Mouse (Mus musculus) C2C12 (cell line): ENCODE data around the gene Klhdc10.

ENCODE experiments used
- CEBPB ChIP-seq: IDR thresholded peaks from one replicate; pipeline ENCODE4 v1.6.1; 2011; ENCODE audit warnings: low read depth, mild to moderate bottlenecking, control low read depth, moderate library complexity
- CTCF ChIP-seq: IDR thresholded peaks from one replicate; pipeline ENCODE4 v1.5.1; 2011; ENCODE audit not compliant: control insufficient read depth, insufficient read depth, insufficient read length
- MAX ChIP-seq: IDR thresholded peaks from one replicate; pipeline ENCODE4 v1.6.1; 2011; ENCODE audit warnings: mild to moderate bottlenecking, control low read depth
- MYOD1 ChIP-seq: IDR thresholded peaks from one replicate; pipeline ENCODE4 v1.6.1; 2011; ENCODE audit warnings: low read depth; ENCODE audit not compliant: control insufficient read depth, insufficient read length
- MYOG ChIP-seq: IDR thresholded peaks from one replicate; pipeline ENCODE4 v1.6.1; 2011; ENCODE audit not compliant: control insufficient read depth, insufficient read length; ENCODE audit errors: extremely low read depth
- USF1 ChIP-seq: IDR thresholded peaks from one replicate; pipeline ENCODE4 v1.6.1; 2011; ENCODE audit warnings: low read depth, mild to moderate bottlenecking, control low read depth, moderate library complexity

DNA sequence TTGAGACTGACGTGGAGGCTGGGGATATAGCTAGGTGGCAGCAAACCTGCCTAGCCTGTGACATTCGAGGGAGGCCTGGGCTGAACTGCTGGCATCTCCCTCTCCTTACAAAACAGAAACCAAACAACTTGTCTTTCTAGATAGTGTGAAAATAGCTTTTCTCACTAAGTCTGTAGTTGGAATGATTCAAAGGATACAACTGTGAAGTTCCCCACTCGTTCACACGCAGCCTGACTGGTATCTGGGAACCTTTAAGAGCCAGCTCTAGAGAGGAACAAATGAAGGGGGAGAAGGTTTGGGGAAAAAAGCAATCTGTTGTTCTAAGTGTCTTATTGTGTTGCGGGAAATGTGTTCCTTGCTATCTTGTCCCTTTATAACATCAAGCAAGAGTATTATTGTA, 57.0 kb downstream of the Klhdc10 start:
- no peak for TF ChIP-seq CTCF
- no peak for TF ChIP-seq MYOG
- no peak for TF ChIP-seq MAX
- no peak for TF ChIP-seq MYOD1
- TF ChIP-seq USF1: no peak
- TF ChIP-seq CEBPB: no peak
